Mouse (Mus musculus): ENCODE data around the gene Ceacam16. TPM values are rescaled to one million over a fixed set of nuclear protein-coding genes. Genes with fewer than 3 reads are reported as not detected.

Gene Ceacam16
- total RNA-seq, 2 experiments from 2014 or later = not detected

DNA sequence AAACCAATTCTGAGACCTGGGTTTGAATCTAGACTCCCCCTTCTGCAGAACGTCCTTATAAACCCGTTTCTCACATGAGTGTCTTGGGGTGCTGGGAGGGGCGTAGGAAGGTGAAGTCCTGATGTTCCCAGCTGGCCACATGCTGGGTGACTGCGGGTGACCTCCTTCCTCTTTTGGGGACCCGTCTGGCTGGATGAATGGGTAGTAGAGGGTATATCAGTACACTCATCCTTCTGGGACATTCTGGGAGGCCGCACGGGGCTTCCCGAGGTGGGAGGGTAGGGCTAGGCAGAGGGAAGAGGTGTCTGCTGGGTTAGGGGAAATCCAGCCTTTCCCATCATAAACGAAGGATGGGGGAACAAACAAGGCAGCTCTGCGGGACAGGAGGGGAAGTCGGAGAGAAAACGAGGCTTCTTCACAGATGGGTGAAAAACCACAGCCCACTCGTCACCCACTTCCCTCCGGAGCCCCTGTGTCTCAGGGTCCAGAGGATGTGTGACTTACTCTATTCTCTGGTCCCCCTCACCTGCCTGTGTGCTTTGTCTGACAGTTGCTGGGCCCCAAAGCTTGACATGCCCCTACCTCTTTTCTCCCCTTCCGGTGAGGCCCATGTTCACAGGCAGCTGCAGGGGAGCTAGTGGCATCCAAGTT is 16.5 kb downstream of the Ceacam16 start:
- intact Hi-C loops (cut with DNase I) = no loop called here

DNA sequence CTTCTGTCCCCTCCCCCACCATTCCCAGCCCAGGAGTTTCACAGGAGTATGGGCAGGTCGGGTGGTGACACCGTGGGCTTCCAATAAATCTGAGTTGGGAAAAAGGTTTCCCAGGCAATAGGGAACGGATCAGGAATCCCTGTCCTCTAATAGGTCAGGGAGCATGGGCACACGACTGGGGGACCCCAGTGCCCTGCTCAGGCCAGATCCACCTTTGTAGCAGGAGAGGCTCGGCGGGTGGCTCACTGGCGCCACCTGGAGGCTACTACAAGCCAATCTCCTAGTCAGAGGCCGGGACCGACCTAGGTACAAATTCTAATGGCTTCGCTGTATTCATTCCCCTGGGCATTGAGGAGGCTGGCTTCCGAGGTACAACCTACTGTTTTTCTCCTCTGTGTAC is 17.5 kb downstream of the Ceacam16 start:
- intact Hi-C loops (cut with DNase I) = loop anchor here (1.0 to 2.0 kb wide), 2 partner anchors 19 to 40 kb away; no protein-coding TSS in a partner anchor
- DNase-seq = peak; percentile 81 to 87

More for the DNA sequence above, 16.5 kb downstream of the Ceacam16 start:
- no peak for DNase-seq

DNA sequence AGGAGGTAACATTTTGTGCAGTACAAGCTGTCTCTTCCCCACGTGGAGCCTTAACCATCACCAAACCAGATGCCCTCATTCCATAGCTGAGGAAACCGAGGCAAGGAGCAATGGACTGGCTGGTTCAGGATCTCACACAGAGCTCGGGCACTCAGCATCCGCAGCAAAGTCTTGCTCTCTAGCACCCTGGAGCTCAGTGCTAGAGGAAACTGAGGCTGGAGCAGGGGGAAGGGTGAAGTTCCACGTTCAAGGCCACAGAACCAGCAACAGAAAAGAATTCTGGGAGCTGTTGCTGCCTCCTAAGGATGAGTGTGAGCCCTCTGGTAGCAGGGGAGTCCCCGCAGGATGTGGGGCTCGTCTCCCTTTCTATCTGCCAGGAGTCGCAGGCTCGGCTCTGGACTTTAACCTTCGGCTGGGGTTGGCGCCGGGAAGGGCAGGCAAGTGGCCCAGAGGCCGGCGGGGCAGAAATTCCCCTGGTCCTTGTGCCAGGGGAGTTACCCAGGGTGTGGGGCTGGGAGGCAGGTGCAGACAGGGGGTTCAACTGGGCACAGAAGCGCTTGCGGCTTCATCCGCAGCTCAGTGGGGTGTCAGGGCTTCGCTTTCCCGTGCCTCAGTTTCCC is 18.1 kb downstream of the Ceacam16 start:
- peak; percentile 59 to 64 for DNase-seq
- intact Hi-C loops (cut with DNase I) = loop anchor here (1.0 to 2.0 kb wide), 2 partner anchors 18 to 40 kb away; no protein-coding TSS in a partner anchor

DNA sequence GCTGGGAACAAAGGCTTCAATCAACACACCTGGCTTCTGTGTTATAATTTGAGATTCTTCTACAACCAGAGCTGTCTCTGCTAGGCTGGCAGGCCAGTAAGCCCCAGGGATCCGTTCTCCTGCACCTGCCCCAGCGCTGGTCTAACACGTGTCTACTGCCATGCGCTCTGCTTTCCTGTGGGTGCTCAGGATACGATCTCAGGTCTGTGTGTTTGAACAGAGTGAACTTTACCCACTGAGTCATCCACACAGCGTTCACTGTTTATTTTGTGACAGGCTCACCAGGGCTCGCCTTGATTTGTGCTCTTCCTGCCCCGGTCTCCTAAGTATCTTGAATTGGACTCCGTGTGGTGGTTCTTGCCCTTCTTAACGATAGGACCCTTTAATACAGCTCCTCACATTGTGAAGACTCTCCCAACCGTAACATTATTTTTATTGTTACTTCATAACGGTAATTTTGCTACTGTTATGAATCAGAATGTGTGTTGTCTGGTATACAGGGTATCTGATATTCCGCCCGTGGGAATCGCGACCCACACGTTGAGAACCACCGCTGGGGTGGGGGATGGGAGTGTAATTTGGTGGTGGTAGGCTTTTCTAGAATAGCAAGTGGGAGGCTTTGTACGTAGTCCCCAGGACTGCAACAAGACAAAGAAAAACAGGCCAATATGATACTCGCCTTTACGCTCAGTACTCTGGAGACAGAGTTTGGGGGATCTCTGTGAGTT is 19.2 kb downstream of the Ceacam16 start:
- no peak for DNase-seq
- intact Hi-C loops (cut with DNase I) = loop anchor here (2.0 kb wide), 1 partner anchor 17 kb away; no protein-coding TSS in a partner anchor

DNA sequence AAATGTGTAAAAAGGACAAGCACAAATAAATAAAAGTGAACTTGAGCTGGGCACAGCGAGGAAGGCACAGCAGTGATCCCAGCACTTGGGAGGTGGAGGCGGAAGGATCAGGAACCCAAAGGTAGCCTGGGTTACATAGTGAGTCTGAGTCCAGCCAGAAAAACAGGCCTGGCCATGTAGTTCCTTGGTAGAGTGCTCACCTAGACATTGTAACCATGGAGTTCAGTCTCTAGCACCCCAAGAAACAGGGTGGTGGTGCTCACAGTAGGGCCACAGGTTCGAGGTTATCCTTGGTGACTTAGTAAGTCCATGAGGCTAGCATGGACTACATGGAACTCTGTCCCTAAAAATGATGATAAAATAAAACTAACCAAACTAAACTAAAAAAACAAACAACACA is 20.2 kb downstream of the Ceacam16 start:
- intact Hi-C loops (cut with DNase I) = no loop called here
- no peak for DNase-seq

DNA sequence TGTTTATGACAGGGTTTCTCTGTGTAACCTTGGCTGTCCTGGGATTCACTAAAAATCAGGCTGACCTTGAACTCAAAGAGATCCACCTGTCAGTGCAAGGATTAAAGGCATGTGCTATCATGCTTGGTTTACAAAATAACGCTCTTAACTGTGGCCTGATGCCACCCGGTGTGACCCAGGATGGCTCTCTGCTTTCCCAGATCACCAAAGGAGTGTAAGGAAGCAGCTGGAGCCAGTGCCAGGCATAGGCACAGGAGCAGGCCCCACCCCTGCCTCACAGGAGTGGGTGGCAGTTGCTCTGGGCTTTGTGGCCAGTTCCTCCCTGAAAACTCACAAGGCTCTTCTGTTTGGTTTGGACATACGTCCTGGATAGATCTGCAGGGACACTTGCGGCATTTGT is 20.7 kb downstream of the Ceacam16 start:
- intact Hi-C loops (cut with DNase I) = no loop called here
- DNase-seq = no peak

DNA sequence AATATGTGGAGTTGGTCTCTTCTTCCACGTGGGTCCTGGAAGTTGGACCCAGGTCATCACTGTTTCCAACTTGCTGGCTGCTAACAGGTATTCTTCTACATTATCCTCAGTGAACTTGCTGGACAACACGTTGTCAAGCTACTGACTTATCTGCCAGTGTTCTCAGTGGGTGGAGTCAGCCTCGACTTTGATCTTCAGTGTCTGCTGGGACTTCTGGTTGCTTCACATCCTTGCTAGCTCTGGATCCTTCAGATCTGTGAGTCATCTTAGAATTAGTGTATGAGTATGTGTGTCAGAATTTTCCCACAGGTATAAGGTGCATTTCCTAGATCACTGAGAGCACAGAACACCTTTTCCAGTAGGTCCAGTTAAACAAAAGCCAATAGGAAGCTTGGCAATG is 24.3 kb downstream of the Ceacam16 start:
- intact Hi-C loops (cut with DNase I) = no loop called here
- no peak for DNase-seq

DNA sequence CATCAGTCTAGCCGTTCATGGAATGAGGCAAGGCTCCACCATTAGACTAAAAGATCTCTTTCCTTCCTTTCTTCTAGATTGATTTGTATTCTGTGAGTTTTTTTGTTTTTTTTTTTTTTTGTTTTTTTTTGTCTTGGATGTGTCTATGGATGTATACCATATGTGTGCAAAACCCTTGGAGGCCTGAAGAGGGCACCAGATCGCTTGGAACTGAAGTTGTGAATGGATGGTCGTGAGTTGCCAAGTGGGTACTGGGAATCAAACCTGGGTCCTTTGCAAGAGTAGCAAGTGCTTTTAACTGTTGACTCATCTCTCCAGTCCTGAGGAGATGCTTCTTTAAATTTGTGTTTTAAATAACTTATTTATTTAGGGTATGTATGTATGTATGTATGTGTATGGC is 27.0 kb downstream of the Ceacam16 start:
- intact Hi-C loops (cut with DNase I) = no loop called here
- DNase-seq = no peak

DNA sequence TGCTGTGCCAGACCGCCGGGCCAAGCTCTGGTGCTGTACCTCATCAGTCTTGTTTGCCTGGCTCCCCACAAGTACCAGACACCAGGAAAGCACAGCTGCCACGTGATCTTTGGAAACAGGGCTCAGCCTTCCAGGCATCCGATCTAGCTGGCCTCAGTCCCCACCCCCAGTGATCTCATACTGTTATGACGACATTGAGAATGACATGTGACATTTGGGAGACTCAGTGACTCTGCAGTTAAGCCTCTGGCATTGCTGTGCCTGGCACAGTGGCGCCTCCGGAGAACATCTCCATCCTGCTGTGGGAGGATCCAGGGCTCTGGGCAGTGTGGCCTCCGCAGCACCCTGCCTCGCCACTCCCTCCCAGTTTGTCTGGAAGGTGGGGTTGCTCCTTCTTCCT is 29.3 kb downstream of the Ceacam16 start:
- DNase-seq = peak; percentile 41 to 50
- intact Hi-C loops (cut with DNase I) = no loop called here

DNA sequence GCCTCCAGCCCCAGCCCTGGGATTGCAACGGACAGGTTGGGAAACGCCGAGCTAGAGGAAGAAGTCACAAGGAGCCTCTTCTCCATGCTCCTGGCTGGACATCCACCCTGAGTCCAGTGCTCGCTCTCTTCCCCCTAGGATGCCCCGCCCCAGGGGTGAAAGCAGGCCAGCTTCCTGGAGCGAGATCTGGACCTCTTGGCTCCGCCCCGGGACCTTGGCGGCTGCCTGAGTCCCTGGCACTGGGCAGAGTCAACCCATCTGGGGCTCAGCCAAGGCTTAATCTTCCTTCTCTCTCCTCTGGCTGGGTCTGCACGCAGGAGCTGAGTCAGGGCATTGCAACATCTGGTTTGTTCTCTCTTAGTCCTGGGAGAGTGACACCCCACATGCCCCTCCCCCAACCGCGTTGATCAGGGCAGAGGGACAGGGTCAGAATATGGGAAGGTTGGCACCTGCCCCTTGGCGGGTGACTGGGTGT is 30.4 kb downstream of the Ceacam16 start:
- peak; percentile 94 to 95 for DNase-seq
- intact Hi-C loops (cut with DNase I) = no loop called here

DNA sequence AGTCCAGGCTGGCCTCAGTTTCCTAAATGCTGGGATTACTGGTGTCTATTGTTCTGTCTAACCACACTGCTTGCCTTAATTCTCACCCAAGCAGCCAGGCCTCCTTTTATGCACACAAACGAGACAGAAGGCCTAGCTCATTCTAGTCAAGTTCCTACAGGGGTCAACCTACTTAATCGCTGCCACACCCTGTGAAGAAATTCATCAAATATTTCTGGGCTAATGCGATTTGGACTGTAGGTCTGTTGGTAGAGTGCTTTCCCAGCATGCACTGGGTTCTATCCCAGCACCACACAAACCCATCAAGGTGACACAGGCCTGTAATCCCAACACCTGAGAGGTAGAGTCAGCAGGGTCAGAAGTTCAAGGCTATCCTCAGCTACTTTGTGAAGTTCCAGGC is 31.4 kb downstream of the Ceacam16 start:
- no peak for DNase-seq
- intact Hi-C loops (cut with DNase I) = no loop called here

DNA sequence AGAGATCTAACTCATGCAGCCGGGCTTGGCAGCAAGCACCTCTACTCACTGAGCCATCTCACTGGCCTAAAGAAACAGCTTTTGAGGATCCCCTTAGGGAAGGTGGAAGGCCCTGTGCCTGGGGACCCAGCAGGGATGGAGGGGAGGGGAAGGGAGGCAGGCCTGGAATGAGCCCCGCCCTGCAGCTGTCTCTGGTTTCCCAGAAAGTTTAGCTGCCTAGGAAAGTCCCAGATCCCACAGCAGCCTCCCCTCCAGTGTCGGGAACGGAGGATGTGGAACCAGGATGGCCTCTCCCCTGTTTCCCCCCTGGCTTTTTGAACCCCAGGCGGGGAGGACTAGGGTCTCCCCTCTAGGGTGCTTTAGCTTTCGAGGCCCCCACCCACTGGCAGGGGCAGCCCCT is 34.3 kb downstream of the Ceacam16 start:
- DNase-seq = peak; percentile 34 to 53
- intact Hi-C loops (cut with DNase I) = no loop called here

DNA sequence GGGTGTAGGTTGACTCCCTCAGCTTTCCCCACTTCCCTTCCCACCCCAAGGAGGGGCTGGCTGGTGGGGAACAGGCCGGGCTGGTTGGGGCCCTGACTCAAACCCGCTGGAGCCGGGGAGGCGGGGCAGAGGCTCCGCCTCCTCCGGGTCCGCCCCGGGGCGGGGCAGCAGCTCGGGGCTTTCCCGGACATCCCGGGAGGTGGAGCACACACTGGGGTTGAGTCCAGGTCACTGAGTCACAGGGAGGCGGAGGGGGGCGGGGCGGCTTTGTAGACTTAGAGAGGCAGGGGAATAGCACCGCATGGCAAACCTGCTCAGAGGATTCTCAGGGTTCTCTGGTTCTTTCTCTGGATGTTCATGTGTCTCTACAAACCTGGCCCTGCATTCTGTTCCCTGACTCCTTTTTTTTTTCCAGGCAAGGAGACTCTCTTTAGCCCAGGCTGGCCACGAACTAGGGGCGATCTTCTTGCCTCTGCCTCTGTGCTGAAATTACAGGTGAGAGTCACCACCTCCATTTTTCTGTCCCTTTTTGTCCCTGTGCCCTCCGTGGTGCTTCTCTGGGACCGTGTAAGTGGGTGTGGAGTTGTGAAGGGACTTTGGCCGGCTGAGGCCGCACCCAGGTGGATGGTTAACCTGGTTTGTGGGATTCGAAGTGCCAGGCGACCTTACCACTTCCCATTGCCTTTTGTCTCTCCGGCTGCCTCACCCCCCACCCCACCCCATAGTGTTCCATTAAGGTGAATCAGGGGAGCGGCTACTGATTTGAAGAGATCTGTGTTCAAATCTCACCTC is 36.7 kb downstream of the Ceacam16 start:
- peak; percentile 89 to 91 for DNase-seq
- intact Hi-C loops (cut with DNase I) = loop anchor here (2.0 kb wide), 1 partner anchor 18 kb away; no protein-coding TSS in a partner anchor

DNA sequence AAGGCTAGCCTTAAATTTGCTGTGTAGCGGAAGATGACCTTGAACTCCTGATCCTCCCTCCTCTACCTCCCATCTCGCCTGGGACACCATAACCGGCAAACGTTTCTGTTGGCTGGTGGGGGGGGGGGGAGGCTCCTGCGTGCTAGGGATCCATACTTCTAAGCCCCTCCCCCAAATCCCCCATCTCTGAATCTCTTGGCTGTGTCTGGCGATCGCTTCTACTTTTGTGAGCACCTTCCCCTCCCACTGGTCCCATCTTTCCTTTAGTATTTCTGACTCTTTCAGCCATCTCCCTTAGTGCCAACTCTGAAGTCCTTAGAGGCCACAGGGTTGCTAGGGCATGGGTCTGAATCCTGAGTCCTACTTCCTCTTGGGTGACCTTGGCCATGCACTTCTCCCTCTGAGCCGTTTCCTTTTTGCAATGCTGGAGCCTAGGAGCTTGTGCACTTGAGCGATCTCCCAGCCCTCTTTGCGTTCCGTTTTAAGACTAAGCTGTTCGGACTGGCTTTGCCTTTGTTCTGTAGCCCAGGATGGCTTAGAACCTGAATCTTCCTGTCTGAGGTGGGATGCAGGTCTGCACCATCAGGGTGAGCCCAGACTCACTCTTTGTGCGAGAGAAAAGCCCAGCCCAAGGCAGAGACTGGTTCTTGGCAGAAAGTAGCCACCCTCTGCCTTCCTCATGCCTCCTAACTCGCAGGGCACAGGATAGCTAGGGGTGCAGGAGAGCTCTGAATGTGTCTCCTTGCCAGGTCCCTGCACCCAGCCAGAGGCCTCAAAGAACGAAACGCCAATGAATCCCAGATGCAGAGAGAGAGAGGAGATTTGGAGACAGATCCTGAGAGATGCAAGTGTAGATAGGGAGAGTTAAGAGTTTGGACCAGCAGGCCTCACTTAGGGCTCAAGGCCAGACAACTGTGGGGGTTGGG is 37.6 kb downstream of the Ceacam16 start:
- intact Hi-C loops (cut with DNase I) = loop anchor here (2.0 kb wide), 1 partner anchor 19 kb away; no protein-coding TSS in a partner anchor
- DNase-seq = peak; percentile 52 to 54

DNA sequence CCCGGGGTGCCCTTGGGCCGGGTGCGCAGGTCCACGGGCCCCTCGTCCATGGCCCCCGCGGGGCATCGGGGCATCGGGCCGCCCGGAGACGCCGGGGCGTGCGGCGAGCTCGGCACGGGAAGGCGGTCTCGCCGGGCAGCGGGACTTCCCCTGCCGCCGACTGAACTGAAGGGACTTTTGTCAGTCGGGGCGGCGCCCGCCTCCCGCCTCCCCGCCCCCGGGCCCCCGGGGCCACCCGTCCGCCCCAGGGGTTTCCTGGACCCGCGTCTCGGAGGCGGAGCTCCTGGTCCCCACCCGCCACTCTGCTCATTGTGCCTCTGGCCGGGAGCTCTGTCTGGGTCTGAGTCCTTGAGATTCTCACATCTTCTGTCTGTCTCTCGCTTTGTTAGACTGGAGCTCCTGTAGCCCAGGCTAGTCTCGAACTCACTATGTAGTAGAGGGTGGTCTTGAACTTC is 38.5 kb downstream of the Ceacam16 start, which contains the start of gene Bcl3:
Gene Bcl3 (minus strand): TSS at position 167 of the 455 bp plus-strand sequence.
- intact Hi-C loops (cut with DNase I) = no loop called here

DNA sequence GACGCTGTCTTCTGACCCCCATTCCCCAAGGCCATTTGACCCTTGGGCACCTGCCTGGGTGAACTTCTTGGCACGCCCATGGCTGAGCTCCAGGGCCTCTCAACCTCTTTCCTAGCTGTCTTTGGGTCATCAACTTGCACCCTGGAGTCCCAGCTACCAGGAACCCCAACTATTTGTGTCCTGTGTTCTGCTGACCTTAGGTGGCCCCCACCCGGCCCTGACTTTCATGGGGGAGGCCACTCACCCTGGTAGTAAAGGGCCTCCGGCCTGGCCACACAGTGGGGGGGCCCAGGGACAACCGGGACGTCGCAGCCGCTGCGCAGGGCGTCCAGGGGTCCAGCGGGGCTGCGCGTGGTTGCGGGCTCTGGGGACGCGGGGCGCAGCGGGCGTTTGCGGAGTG is 38.9 kb downstream of the Ceacam16 start:
- no peak for DNase-seq
- intact Hi-C loops (cut with DNase I) = no loop called here

More for the DNA sequence above, 38.5 kb downstream of the Ceacam16 start, which contains the start of gene Bcl3:
- peak; percentile 72 to 74 for DNase-seq

DNA sequence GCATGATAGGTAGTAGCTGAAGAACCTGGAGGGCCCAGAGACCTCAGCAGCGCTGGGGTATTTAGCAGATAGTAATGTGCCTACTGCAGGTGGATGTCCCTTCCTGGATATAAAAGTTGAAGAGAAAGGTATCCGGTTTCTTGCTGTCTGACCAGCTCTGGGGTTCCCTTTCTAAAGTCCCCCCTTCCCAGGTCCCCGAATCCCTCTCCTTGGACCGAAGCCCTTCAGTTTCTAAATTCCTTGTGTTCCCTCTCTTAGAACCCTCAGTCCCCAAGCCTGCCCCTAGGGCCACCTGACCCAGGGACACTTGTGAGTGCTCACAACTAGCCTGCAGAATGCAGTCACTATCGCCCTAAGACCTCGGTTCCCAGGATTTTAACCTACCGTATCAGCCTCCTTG is 39.5 kb downstream of the Ceacam16 start:
- no peak for DNase-seq
- intact Hi-C loops (cut with DNase I) = no loop called here

DNA sequence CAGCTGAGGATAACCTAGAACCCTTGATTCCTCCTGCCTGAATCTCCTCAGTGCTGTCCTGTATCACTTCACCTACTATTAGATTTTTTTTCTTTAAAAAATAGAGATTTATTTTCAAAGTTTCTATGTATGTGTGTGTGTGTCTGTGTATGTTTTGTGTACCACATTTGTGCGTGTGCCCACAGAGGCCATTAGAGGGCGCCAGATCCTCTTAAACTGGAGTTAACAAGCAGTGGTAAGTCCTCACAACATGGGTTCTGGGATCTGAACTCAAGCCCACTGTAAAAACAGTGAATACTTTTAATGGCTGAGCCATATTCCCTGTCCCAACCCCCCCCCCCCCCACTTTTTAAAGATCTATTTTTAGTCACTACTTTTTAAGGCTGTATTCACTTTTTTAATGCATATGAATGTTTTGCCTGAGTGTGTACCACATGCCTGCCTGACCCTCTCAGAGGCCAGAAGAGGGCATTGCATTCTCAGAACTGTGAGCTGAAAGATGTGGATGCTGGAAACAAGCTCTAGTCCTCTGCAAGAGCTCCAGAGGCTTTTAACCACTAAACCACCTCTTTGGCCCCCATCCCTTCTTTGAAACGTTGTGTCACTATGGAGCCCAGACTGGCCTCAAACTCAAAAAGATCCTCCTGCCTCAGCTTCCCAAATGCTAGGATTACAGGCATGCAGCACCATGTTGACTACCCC is 40.6 kb downstream of the Ceacam16 start:
- DNase-seq = no peak
- intact Hi-C loops (cut with DNase I) = no loop called here

DNA sequence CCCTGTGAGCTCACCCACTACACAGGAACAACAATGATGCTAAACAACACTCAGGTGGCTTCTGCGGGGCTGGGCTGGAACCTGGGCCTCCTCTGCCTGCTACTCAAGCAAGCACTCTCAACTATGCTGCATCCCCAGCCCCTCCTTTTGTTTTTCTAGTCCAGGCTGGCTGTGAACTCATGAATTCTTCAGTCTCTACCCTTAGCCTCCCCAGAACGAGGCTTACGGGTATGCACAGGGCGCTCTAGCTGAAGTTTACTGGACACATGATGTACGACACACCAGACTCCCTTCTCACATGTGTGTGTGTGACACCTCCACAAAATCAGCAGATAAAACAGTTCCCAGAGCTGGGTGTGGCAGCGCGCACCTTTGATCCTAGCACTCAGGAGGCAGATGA is 42.2 kb downstream of the Ceacam16 start:
- intact Hi-C loops (cut with DNase I) = no loop called here

More for the DNA sequence above, 42.2 kb downstream of the Ceacam16 start:
- no peak for DNase-seq
